14 mouse cellular contexts compared by ENCODE assay signal in the genomic region with DNA sequence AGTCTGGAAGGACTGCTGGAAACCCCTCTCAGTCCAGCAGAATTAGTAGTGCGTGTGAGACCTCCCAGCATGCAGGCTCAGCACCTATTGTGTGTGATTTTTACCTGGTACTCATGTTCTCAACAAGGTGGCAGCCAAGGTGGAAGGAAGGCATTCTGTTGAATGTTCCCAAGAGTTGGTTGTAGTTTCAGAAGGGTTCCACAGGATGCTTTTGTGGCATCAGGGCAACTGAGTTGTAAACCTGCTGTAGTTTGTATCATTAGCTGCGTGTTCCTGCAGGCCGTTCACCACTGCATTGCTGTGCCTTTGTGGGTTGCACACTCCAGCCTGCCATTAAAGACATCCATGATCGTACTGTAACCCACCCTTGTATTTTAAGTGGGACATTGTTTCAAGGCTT.
DNase-seq lines count a peak whose midpoint lies in the region; ATAC-seq and TF ChIP-seq lines count a peak whose summit lies in the region.
"Had no signal": no experiment of that assay in that cellular context is flagged by ENCODE, and none has a peak within 500 bp of the region (broad histone marks: within the 10 kb centered on the region; RNA-seq: fewer than 3 reads in every experiment).

No protein-coding gene starts in this region.

- H3K4me3 ChIP-seq in heart, embryonic 10.5 days: no peak overlapping the region
- no peak overlapping the region for H3K4me3 ChIP-seq in liver, postnatal 0 days (ENCODE audit: low read depth, low read length)
- H3K4me3 ChIP-seq in liver, embryonic 11.5 days (ENCODE audit: low read depth, low read length): no peak overlapping the region
- no peak overlapping the region for H3K4me3 ChIP-seq in heart, embryonic 16.5 days (ENCODE audit: low read length)
- no peak overlapping the region for H3K4me3 ChIP-seq in stomach, embryonic 15.5 days (replicated peaks)
- H3K4me3 ChIP-seq: hindbrain, embryonic 13.5 days; neural tube, embryonic 12.5 days had no signal

- TF ChIP-seq EP300 in liver, postnatal 0 days (IDR thresholded peaks at IDR 0.05; ENCODE audit: low read depth): no peak

- ATAC-seq in liver, postnatal 0 days: no peak
- ATAC-seq in liver, embryonic 11.5 days (replicated peaks; ENCODE audit: low FRiP score): no peak
- no peak for ATAC-seq in heart, embryonic 16.5 days (replicated peaks; ENCODE audit: extremely low read depth, insufficient read depth, low FRiP score)
- no peak for ATAC-seq in stomach, embryonic 15.5 days (ENCODE audit: insufficient read depth, low FRiP score, low read depth)
- no peak for ATAC-seq in megakaryocyte-erythroid progenitor cell, adult 5-6 weeks (replicated peaks; ENCODE audit: low FRiP score, low TSS enrichment, poor library complexity, severe bottlenecking)

- 86% methylated on average over 4 of the region's 4 CpGs for WGBS in heart, embryonic 10.5 days
- WGBS in liver, postnatal 0 days (ENCODE audit: insufficient replicate concordance): 88% methylated on average over 4 of the region's 4 CpGs
- WGBS in liver, embryonic 11.5 days: 87% methylated on average over 4 of the region's 4 CpGs
- 85% methylated on average over 4 of the region's 4 CpGs for WGBS in heart, embryonic 16.5 days
- WGBS in stomach, embryonic 15.5 days: 88% methylated on average over 4 of the region's 4 CpGs

- H3K9ac ChIP-seq in liver, postnatal 0 days (replicated peaks): no peak overlapping the region
- no peak overlapping the region for H3K9ac ChIP-seq in liver, embryonic 11.5 days (ENCODE audit: low read depth, low read length)
- peak overlapping the region; percentile 47; the same call in 1 of the 2 replicates for H3K9ac ChIP-seq in heart, embryonic 16.5 days (ENCODE audit: low read length)
- no peak overlapping the region for H3K9ac ChIP-seq in stomach, embryonic 15.5 days
- H3K9ac ChIP-seq: hindbrain, embryonic 13.5 days; liver, embryonic 14.5 days; neural tube, embryonic 12.5 days had no signal

- peak overlapping the region; percentile 6; the same call in 1 of the 2 replicates for H3K27ac ChIP-seq in heart, embryonic 10.5 days
- peak overlapping the region; percentile 13; the same call in 1 of the 2 replicates for H3K27ac ChIP-seq in liver, postnatal 0 days (ENCODE audit: low read depth)
- no peak overlapping the region for H3K27ac ChIP-seq in liver, embryonic 11.5 days (ENCODE audit: low read depth, low read length)
- peak overlapping the region; percentile 68 for H3K27ac ChIP-seq in heart, embryonic 16.5 days (ENCODE audit: low read length)
- H3K27ac ChIP-seq in stomach, embryonic 15.5 days: peak overlapping the region; percentile 52; the same call in 1 of the 2 replicates
- H3K27ac ChIP-seq: hindbrain, embryonic 13.5 days; liver, embryonic 14.5 days; neural tube, embryonic 12.5 days had no signal

- no peak for TF ChIP-seq CTCF in liver, postnatal 0 days (IDR thresholded peaks at IDR 0.05; ENCODE audit: low read depth)

- H3K4me1 ChIP-seq in heart, embryonic 10.5 days: peaks cover 63% of the 10 kb centered on the region
- H3K4me1 ChIP-seq in liver, postnatal 0 days (ENCODE audit: insufficient read depth): peaks cover 31% of the 10 kb centered on the region
- peaks cover 25% of the 10 kb centered on the region for H3K4me1 ChIP-seq in liver, embryonic 11.5 days (replicated peaks; ENCODE audit: control insufficient read depth, insufficient read depth, low read length)
- H3K4me1 ChIP-seq in heart, embryonic 16.5 days (ENCODE audit: control insufficient read depth, insufficient read depth, low read length): peaks cover 86% of the 10 kb centered on the region
- peaks cover 38% of the 10 kb centered on the region for H3K4me1 ChIP-seq in stomach, embryonic 15.5 days

- peaks cover 32% of the 10 kb centered on the region; the same call in 1 of the 2 replicates for H3K36me3 ChIP-seq in heart, embryonic 10.5 days
- H3K36me3 ChIP-seq in liver, postnatal 0 days (replicated peaks; ENCODE audit: insufficient read depth, low read length): peaks cover 6% of the 10 kb centered on the region; the same call in 1 of the 2 replicates
- H3K36me3 ChIP-seq in liver, embryonic 11.5 days (ENCODE audit: control insufficient read depth, insufficient read depth, low read length): peaks cover 7% of the 10 kb centered on the region; the same call in 1 of the 2 replicates
- peaks cover 11% of the 10 kb centered on the region; the same call in 1 of the 2 replicates for H3K36me3 ChIP-seq in heart, embryonic 16.5 days (ENCODE audit: control insufficient read depth, insufficient read depth)
- peaks cover 7% of the 10 kb centered on the region for H3K36me3 ChIP-seq in stomach, embryonic 15.5 days

- no peak overlapping the region for H3K4me2 ChIP-seq in liver, postnatal 0 days (ENCODE audit: low read depth, low read length)
- no peak overlapping the region for H3K4me2 ChIP-seq in liver, embryonic 11.5 days
- H3K4me2 ChIP-seq in heart, embryonic 16.5 days (ENCODE audit: low read depth, low read length): no peak overlapping the region
- H3K4me2 ChIP-seq in stomach, embryonic 15.5 days: no peak overlapping the region
- H3K4me2 ChIP-seq: hindbrain, embryonic 13.5 days; midbrain, embryonic 11.5 days; neural tube, embryonic 12.5 days had no signal

- no peaks in the 10 kb centered on the region for H3K9me3 ChIP-seq in heart, embryonic 10.5 days
- no peaks in the 10 kb centered on the region for H3K9me3 ChIP-seq in liver, postnatal 0 days (ENCODE audit: low read length)
- H3K9me3 ChIP-seq in liver, embryonic 11.5 days (ENCODE audit: control insufficient read depth, low read length): no peaks in the 10 kb centered on the region
- no peaks in the 10 kb centered on the region for H3K9me3 ChIP-seq in heart, embryonic 16.5 days (replicated peaks; ENCODE audit: control insufficient read depth, low read length)
- no peaks in the 10 kb centered on the region for H3K9me3 ChIP-seq in stomach, embryonic 15.5 days
- H3K9me3 ChIP-seq: hindbrain, embryonic 13.5 days; neural tube, embryonic 12.5 days had no signal

- no peak for DNase-seq in heart, embryonic 10.5 days (ENCODE audit: low spot score)
- no peak for DNase-seq in heart, adult 18-20 months
- no peak for DNase-seq in liver, postnatal 0 days
- no peak for DNase-seq in liver, embryonic 11.5 days (ENCODE audit: low spot score)
- DNase-seq in urinary bladder, postnatal 14 days (ENCODE audit: low spot score): no peak
- DNase-seq: right cerebral cortex, adult 18-20 months; thymus, postnatal 25 days had no signal

- no peaks in the 10 kb centered on the region for H3K27me3 ChIP-seq in heart, embryonic 10.5 days (ENCODE audit: insufficient read depth, poor library complexity, severe bottlenecking)
- H3K27me3 ChIP-seq in liver, postnatal 0 days (ENCODE audit: insufficient read depth, low read length): no peaks in the 10 kb centered on the region
- no peaks in the 10 kb centered on the region for H3K27me3 ChIP-seq in liver, embryonic 11.5 days (replicated peaks; ENCODE audit: control insufficient read depth, insufficient read depth, low read length)
- H3K27me3 ChIP-seq in heart, embryonic 16.5 days (ENCODE audit: control insufficient read depth, insufficient read depth, low read length): no peaks in the 10 kb centered on the region
- H3K27me3 ChIP-seq in stomach, embryonic 15.5 days (replicated peaks): no peaks in the 10 kb centered on the region
- H3K27me3 ChIP-seq: hindbrain, embryonic 13.5 days; neural tube, embryonic 12.5 days had no signal
